ENCODE assay signal across 8 mouse cellular contexts in the genomic region with DNA sequence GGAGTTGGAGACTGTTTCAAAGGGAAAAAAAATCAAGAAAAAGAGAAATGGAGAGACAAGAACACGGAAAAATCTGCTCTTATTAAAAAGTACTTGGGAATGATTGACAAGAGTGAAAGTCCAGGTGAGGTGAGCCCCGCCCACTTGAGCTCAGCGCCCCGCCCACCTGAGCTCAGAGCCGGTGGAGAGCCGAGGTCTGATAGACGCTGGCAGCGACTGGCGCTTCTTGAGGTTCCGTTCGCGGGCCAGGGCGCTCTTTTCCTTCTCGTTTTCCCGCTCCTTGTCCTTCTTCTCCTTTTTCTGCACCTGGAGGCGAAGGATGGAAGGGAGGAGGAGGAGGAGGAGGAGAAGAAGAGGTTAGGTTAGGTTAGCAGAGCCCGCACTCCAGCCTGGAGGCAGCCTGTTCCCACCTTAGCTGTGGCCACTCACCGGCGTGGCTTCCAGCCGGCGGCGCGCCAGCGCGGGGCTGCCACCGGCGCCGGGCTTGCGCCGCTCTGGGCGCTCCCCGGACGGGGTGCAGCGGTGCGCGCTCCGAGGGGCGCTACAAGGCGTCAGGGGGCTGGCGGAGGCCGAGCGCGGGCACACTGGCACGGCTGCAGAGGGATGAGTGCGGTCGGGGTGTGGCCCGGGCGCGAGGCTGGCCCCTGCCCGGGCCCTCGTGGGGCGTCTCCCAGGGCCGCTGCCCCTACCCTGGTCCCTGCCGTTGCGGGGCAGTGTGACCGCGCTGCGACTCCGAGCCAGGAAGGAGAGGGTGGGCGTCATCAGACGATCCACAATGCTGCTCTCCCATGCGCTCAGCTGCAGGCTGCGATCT. TPM values are rescaled to one million over a fixed set of nuclear protein-coding genes. Genes with fewer than 3 reads are reported as not detected.
A peak's percentile ranks its signal among the peaks of the same experiment; 100 is the strongest.
DNase-seq lines count a peak whose midpoint lies in the region; ATAC-seq and TF ChIP-seq lines count a peak whose summit lies in the region.

No protein-coding gene starts in this region.

- H3K4me2 ChIP-seq in lung, embryonic 16.5 days (ENCODE audit: low read depth, low read length), result peak overlapping the region; percentile 57

- in situ Hi-C loops in ES-E14 (cut with MboI; ENCODE audit: low sequenced_read_pairs in 2 of 2, unreplicated experiment in 2 of 2), result no loop called here

- peak overlapping the region; percentile 65 for H3K4me3 ChIP-seq in gastrocnemius, adult 2 months
- peak overlapping the region; percentile 54 to 65 for H3K4me3 ChIP-seq in ES-E14 (ENCODE audit: insufficient read depth in 1 of 2, low read depth in 1 of 2, low read length in 2 of 2, poor library complexity in 1 of 2, severe bottlenecking in 1 of 2)
- H3K4me3 ChIP-seq in lung, embryonic 16.5 days (ENCODE audit: low read length), result peak overlapping the region; percentile 28

- peak; percentile 41 for DNase-seq in gastrocnemius, adult 2 months
- DNase-seq in gastrocnemius, postnatal 10 days, result no peak
- DNase-seq in ES-E14 (ENCODE audit: low read depth, low spot score), result no peak
- DNase-seq in kidney, adult 11 months, result peak; percentile 67
- no peak for DNase-seq in frontal cortex, postnatal 14 days (ENCODE audit: low spot score in 2 of 2)
- no peak for DNase-seq in thymus, postnatal 4 days

- peaks cover 0 to 21% of the 10 kb centered on the region in 2 experiments; a peak in 3 of 4 replicates for H3K4me1 ChIP-seq in ES-E14 (ENCODE audit: control insufficient read depth in 2 of 2, insufficient read depth in 2 of 2, low read length in 2 of 2, poor library complexity in 1 of 2)
- H3K4me1 ChIP-seq in lung, embryonic 16.5 days (replicated peaks; ENCODE audit: control insufficient read depth, insufficient read depth, low read length), result peaks cover 3% of the 10 kb centered on the region; the same call in 1 of the 2 replicates

- no peaks in the 10 kb centered on the region for H3K9me3 ChIP-seq in ES-E14 (ENCODE audit: control insufficient read depth, insufficient read depth, low read depth, low read length)
- no peaks in the 10 kb centered on the region for H3K9me3 ChIP-seq in lung, embryonic 16.5 days (ENCODE audit: control insufficient read depth, low read length)

- intact Hi-C loops in gastrocnemius, adult 2 months (cut with DNase I), result loop anchor here (1.0 kb wide), 1 partner anchor 24 kb away; no protein-coding TSS in a partner anchor

- no peaks in the 10 kb centered on the region for H3K27me3 ChIP-seq in lung, embryonic 16.5 days (ENCODE audit: control insufficient read depth, insufficient read depth, low read depth, low read length)

- H3K27ac ChIP-seq in gastrocnemius, adult 2 months, result peak overlapping the region; percentile 94
- H3K27ac ChIP-seq in ES-E14 (ENCODE audit: insufficient read depth, low read depth, low read length, poor library complexity, severe bottlenecking), result no peak overlapping the region
- no peak overlapping the region for H3K27ac ChIP-seq in lung, embryonic 16.5 days (ENCODE audit: low read length)

- H3K36me3 ChIP-seq in ES-E14 (ENCODE audit: control insufficient read depth, insufficient read depth, low read length, poor library complexity, severe bottlenecking), result peaks cover 48% of the 10 kb centered on the region
- peaks cover 67% of the 10 kb centered on the region for H3K36me3 ChIP-seq in lung, embryonic 16.5 days (ENCODE audit: control insufficient read depth, insufficient read depth, low read length)

- H3K9ac ChIP-seq in ES-E14 (ENCODE audit: insufficient read depth, low read depth, low read length, poor library complexity, severe bottlenecking), result peak overlapping the region; percentile 17
- H3K9ac ChIP-seq in lung, embryonic 16.5 days (ENCODE audit: low read length), result 0 out of 2 replicates have a peak overlapping the region, but pooled peaks have one; percentile 27

- TF ChIP-seq CTCF in gastrocnemius, adult 2 months (IDR thresholded peaks at IDR 0.05), result no peak

- ATAC-seq in lung, embryonic 16.5 days (ENCODE audit: low read depth), result peak; percentile 56; the same call in 1 of the 2 replicates
- no peak for ATAC-seq in erythroid progenitor cell, adult 5-6 weeks (replicated peaks; ENCODE audit: low FRiP score, poor library complexity, severe bottlenecking)

- WGBS in lung, embryonic 16.5 days, result 47% methylated on average over 62 of the region's 63 CpGs

TF ChIP-seq in ES-E14, 5 proteins besides CTCF, POLR2A, EP300 and RAD21:
- TF ChIP-seq CHD2 (IDR thresholded peaks at IDR 0.05; ENCODE audit: low read depth, low read length), result no peak
- no peak for TF ChIP-seq ZC3H11A (IDR thresholded peaks at IDR 0.05; ENCODE audit: borderline replicate concordance, low read depth, low read length)
- no peak for TF ChIP-seq MAFK (IDR thresholded peaks at IDR 0.05; ENCODE audit: insufficient read depth, low read depth, low read length)
- TF ChIP-seq ZNF384 (IDR thresholded peaks at IDR 0.05; ENCODE audit: low read depth, low read length), result no peak
- TF ChIP-seq HCFC1 (IDR thresholded peaks at IDR 0.05; ENCODE audit: borderline replicate concordance, insufficient read depth, low read length), result no peak

RNA-seq across cellular contexts. Expression of gene Map7d1, which starts 19.5 kb away (rescaled TPM):
- 100 to 1,000 TPM; 177 to 199 TPM for total RNA-seq in gastrocnemius, adult 2 months (2021)
- 100 to 1,000 TPM; 209 to 239 TPM for total RNA-seq in gastrocnemius, postnatal 10 days (2021)
- total RNA-seq in ES-E14 (2012; rRNA removed), result 20.9 and 27.1 TPM in 2 replicates
- polyA plus RNA-seq in lung, embryonic 16.5 days (2015; fragmentation: Nextera tagmentation; extraction: Ambion mirVana), result 26.0 and 26.9 TPM in 2 replicates
- total RNA-seq in erythroid progenitor cell, adult 5-6 weeks (2015; ENCODE audit: low replicate concordance), result 6.7 and 12.3 TPM in 2 replicates
- total RNA-seq in erythroid progenitor cell, adult 5-6 weeks (2017; ENCODE audit: low replicate concordance), result 6.3 and 8.2 TPM in 2 replicates

RNA-seq across cellular contexts. Expression of gene Trappc3, which starts 25.5 kb away (rescaled TPM):
- 10 to 100 TPM; 18.6 to 24.3 TPM for total RNA-seq in gastrocnemius, adult 2 months (2021)
- total RNA-seq in gastrocnemius, postnatal 10 days (2021), result 10 to 100 TPM; 25.7 to 29.2 TPM
- total RNA-seq in ES-E14 (2012; rRNA removed), result 54.8 and 54.9 TPM in 2 replicates
- polyA plus RNA-seq in lung, embryonic 16.5 days (2015; fragmentation: Nextera tagmentation; extraction: Ambion mirVana), result 101 and 107 TPM in 2 replicates
- 10.9 and 22.3 TPM in 2 replicates for total RNA-seq in erythroid progenitor cell, adult 5-6 weeks (2015; ENCODE audit: low replicate concordance)
- 9.2 and 10.8 TPM in 2 replicates for total RNA-seq in erythroid progenitor cell, adult 5-6 weeks (2017; ENCODE audit: low replicate concordance)

RNA-seq across cellular contexts. Expression of gene Thrap3, which starts 34.1 kb away (rescaled TPM):
- total RNA-seq in gastrocnemius, adult 2 months (2021), result 100 to 1,000 TPM; 102 to 108 TPM
- 100 to 1,000 TPM; 131 to 152 TPM for total RNA-seq in gastrocnemius, postnatal 10 days (2021)
- total RNA-seq in ES-E14 (2012; rRNA removed), result 202 and 211 TPM in 2 replicates
- polyA plus RNA-seq in lung, embryonic 16.5 days (2015; fragmentation: Nextera tagmentation; extraction: Ambion mirVana), result 197 and 213 TPM in 2 replicates
- 169 and 213 TPM in 2 replicates for total RNA-seq in erythroid progenitor cell, adult 5-6 weeks (2015; ENCODE audit: low replicate concordance)
- total RNA-seq in erythroid progenitor cell, adult 5-6 weeks (2017; ENCODE audit: low replicate concordance), result 298 and 354 TPM in 2 replicates

RNA-seq across cellular contexts. Expression of gene Col8a2, which starts 49.9 kb away (rescaled TPM):
- total RNA-seq in gastrocnemius, adult 2 months (2021), result 1 to 10 TPM in 1 of 2 experiments, under 1 TPM in 1; 0.74 to 6.0 TPM
- 1 to 10 TPM; 5.7 to 5.9 TPM for total RNA-seq in gastrocnemius, postnatal 10 days (2021)
- total RNA-seq in ES-E14 (2012; rRNA removed), result 3.7 and 3.8 TPM in 2 replicates
- polyA plus RNA-seq in lung, embryonic 16.5 days (2015; fragmentation: Nextera tagmentation; extraction: Ambion mirVana), result 3.6 and 4.6 TPM in 2 replicates
- total RNA-seq in erythroid progenitor cell, adult 5-6 weeks (2015; ENCODE audit: low replicate concordance), result not detected in 2 replicates
- total RNA-seq in erythroid progenitor cell, adult 5-6 weeks (2017; ENCODE audit: low replicate concordance), result 0.39 TPM in 1 of 2 replicates, not detected in the other

Comparison
In these comparisons a context has a peak if more than half of its experiments do, and no peak if none do; other contexts are left out.
1. DNase-seq: peak in gastrocnemius, adult 2 months (single experiment) and kidney, adult 11 months (single experiment); none in gastrocnemius, postnatal 10 days (single experiment), ES-E14 (single experiment), frontal cortex, postnatal 14 days (0 of 2) and thymus, postnatal 4 days (single experiment).
2. Peak in every context shown above with its lines, with median percentiles within 50 percentile points of each other: H3K4me3 ChIP-seq.